In genomic region chr2:35549191-35549590, GRCm38 (mm10) we compare ENCODE assay signal across 25 mouse cellular contexts.
"Had no signal": no experiment of that assay in that cellular context is flagged by ENCODE, and none has a peak within 500 bp of the region (broad histone marks: within the 10 kb centered on the region; RNA-seq: fewer than 3 reads in every experiment).

No protein-coding gene starts in this region.

- H3K27me3 ChIP-seq: hindbrain, embryonic 13.5 days; hindbrain, embryonic 15.5 days; limb, embryonic 13.5 days; limb, embryonic 15.5 days had no signal

- H3K36me3 ChIP-seq: heart, embryonic 13.5 days; heart, embryonic 15.5 days; hindbrain, embryonic 13.5 days; hindbrain, embryonic 15.5 days; kidney, embryonic 15.5 days; limb, embryonic 13.5 days; limb, embryonic 15.5 days; liver, embryonic 12.5 days had no signal

- H3K27ac ChIP-seq: heart, adult 2 months; heart, embryonic 13.5 days; heart, embryonic 15.5 days; hindbrain, embryonic 13.5 days; hindbrain, embryonic 15.5 days; hindbrain, postnatal 0 days; kidney, embryonic 15.5 days; kidney, postnatal 0 days; layer of hippocampus, adult 2 months; left cerebral cortex, adult 2 months; limb, embryonic 13.5 days; limb, embryonic 15.5 days; liver, embryonic 12.5 days; liver, embryonic 14.5 days had no signal

- H3K9me3 ChIP-seq: heart, embryonic 13.5 days; heart, embryonic 15.5 days; hindbrain, embryonic 13.5 days; hindbrain, embryonic 15.5 days; kidney, embryonic 15.5 days; limb, embryonic 13.5 days; limb, embryonic 15.5 days; liver, embryonic 12.5 days had no signal

- ATAC-seq: hindbrain, postnatal 0 days; liver, embryonic 12.5 days had no signal

- H3K4me2 ChIP-seq: heart, embryonic 11.5 days; heart, embryonic 13.5 days; heart, embryonic 15.5 days; hindbrain, embryonic 13.5 days; hindbrain, embryonic 15.5 days; kidney, embryonic 15.5 days; limb, embryonic 13.5 days; limb, embryonic 15.5 days; liver, embryonic 12.5 days had no signal

- H3K4me3 ChIP-seq: heart, adult 2 months; heart, embryonic 13.5 days; heart, embryonic 15.5 days; hindbrain, embryonic 13.5 days; hindbrain, embryonic 15.5 days; kidney, embryonic 15.5 days; layer of hippocampus, adult 2 months; left cerebral cortex, adult 2 months; limb, embryonic 13.5 days; limb, embryonic 15.5 days; liver, embryonic 12.5 days had no signal

- H3K9ac ChIP-seq: heart, embryonic 13.5 days; heart, embryonic 15.5 days; hindbrain, embryonic 13.5 days; hindbrain, embryonic 15.5 days; kidney, embryonic 15.5 days; limb, embryonic 13.5 days; limb, embryonic 15.5 days; liver, embryonic 12.5 days; liver, embryonic 14.5 days had no signal

- DNase-seq: gastrocnemius, postnatal 14 days; gastrocnemius, postnatal 36 days; heart, adult 11 months; heart, adult 2 months; heart, postnatal 14 days; heart, postnatal 36 days; kidney, adult 18-20 months; kidney, adult 8-10 months; kidney, postnatal 14 days; kidney, postnatal 4 days; left cerebral cortex, postnatal 4 days had no signal
